Mouse (Mus musculus): ENCODE results near the gene Rasa3. TPM values are rescaled to one million over a fixed set of nuclear protein-coding genes. Genes with fewer than 3 reads are reported as not detected.

Gene Rasa3
- 15.3 TPM for polyA plus RNA-seq (2014; fragmentation: Illumina TruSeq; extraction: RNeasy Lipid Tissue Mini Kit (QIAGEN cat#74804); ENCODE audit: low read depth, low replicate concordance)

GRCm38 (mm10) chr8:13677413-13677883 lies at the start of gene Rasa3:
Gene Rasa3, minus strand, starts transcription at chr8:13677603.

DNA sequence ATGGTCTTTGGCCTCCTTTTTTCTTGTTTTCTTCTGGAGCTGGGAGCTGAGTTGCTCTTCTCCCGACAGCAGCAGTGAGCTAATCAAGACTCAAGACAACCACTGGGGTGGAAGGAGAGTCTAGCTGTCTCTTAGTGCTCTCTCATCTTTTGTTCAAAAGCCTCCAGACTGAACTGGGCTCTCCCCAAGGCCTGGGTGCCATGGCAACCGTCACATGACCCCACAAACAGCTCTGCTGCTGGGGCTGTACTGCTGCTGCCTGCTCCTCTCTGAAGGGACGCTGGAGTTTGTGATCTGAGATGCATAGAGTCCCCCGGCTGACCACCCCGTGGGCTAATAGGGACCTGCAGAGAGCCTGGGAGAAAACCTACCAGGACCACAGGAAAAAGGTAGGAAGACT lies 28.3 kb upstream of the Rasa3 start, which contains the start of gene Cfap97d2:
Gene Cfap97d2, plus strand, starts transcription at position 222 of the 400 bp plus-strand sequence.

GRCm38 (mm10) chr8:13562118-13562517 lies 115.3 kb downstream of the Rasa3 start, which contains the start of gene 1700029H14Rik:
Gene 1700029H14Rik, minus strand, starts transcription at chr8:13562461.

Other genes starting within 250 kb of the Rasa3 start
- not detected for gene Tmem255b, start 242.4 kb downstream of the Rasa3 start, polyA plus RNA-seq (2014; fragmentation: Illumina TruSeq; extraction: RNeasy Lipid Tissue Mini Kit (QIAGEN cat#74804); ENCODE audit: low read depth, low replicate concordance)
- 10.6 TPM for gene Gas6, start 183.1 kb downstream of the Rasa3 start, polyA plus RNA-seq (2014; fragmentation: Illumina TruSeq; extraction: RNeasy Lipid Tissue Mini Kit (QIAGEN cat#74804); ENCODE audit: low read depth, low replicate concordance)
- not detected for gene 1700029H14Rik, start 115.1 kb downstream of the Rasa3 start, polyA plus RNA-seq (2014; fragmentation: Illumina TruSeq; extraction: RNeasy Lipid Tissue Mini Kit (QIAGEN cat#74804); ENCODE audit: low read depth, low replicate concordance)
- 0.29 TPM for gene Cfap97d2, start 28.3 kb upstream of the Rasa3 start, polyA plus RNA-seq (2014; fragmentation: Illumina TruSeq; extraction: RNeasy Lipid Tissue Mini Kit (QIAGEN cat#74804); ENCODE audit: low read depth, low replicate concordance)
- 83.0 TPM for gene Cdc16, start 80.1 kb upstream of the Rasa3 start, polyA plus RNA-seq (2014; fragmentation: Illumina TruSeq; extraction: RNeasy Lipid Tissue Mini Kit (QIAGEN cat#74804); ENCODE audit: low read depth, low replicate concordance)
- 17.7 TPM for gene Upf3a, start 108.0 kb upstream of the Rasa3 start, polyA plus RNA-seq (2014; fragmentation: Illumina TruSeq; extraction: RNeasy Lipid Tissue Mini Kit (QIAGEN cat#74804); ENCODE audit: low read depth, low replicate concordance)
- not detected for gene AF366264, start 160.8 kb upstream of the Rasa3 start, polyA plus RNA-seq (2014; fragmentation: Illumina TruSeq; extraction: RNeasy Lipid Tissue Mini Kit (QIAGEN cat#74804); ENCODE audit: low read depth, low replicate concordance)
- 23.2 TPM for gene Champ1, start 192.0 kb upstream of the Rasa3 start, polyA plus RNA-seq (2014; fragmentation: Illumina TruSeq; extraction: RNeasy Lipid Tissue Mini Kit (QIAGEN cat#74804); ENCODE audit: low read depth, low replicate concordance)
- 6.6 TPM for gene Coprs, start 212.7 kb upstream of the Rasa3 start, polyA plus RNA-seq (2014; fragmentation: Illumina TruSeq; extraction: RNeasy Lipid Tissue Mini Kit (QIAGEN cat#74804); ENCODE audit: low read depth, low replicate concordance)

Data from adrenal gland, adult 10 weeks (tissue).